Mouse (Mus musculus) heart, adult 2 months (tissue): Measurements from ENCODE around the gene Cyb5r2.

ENCODE experiments used
- CTCF ChIP-seq: fragments of 200-600 bp; IDR thresholded peaks from 2 replicates; pipeline ENCODE4 v1.8.1; 2022; ENCODE audit warnings: antibody characterized with exemption, mild to moderate bottlenecking, moderate library complexity
- EP300 ChIP-seq: fragments of 200-500 bp; IDR thresholded peaks from 2 replicates; pipeline ENCODE4 v1.6.1; 2011; ENCODE audit warnings: low read depth, low read length, control low read depth; ENCODE audit not compliant: insufficient read depth

DNA sequence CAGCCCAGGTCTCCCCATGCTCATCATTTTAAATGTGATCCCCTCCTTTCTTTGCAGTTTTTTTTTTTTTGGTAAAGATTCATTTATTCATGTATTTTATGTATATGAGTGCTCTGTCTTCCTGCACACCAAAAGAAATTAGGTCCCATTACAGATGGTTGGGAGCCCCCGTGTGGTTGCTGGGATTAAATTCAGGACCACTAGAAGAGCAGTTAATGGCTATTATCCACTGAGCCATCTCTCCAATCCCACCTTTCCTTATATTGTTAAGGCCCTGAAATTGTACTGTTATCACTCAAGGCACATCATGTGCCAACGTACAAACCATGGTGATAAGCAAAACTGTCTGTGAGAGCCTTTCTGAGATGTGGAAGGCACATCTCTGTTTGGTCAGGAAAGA, 19.1 kb downstream of the Cyb5r2 start:
- TF ChIP-seq EP300 (no peak), CTCF (peak; percentile 43)
